Mouse (Mus musculus): Measurements from ENCODE around the gene Serpina5. TPM values are rescaled to one million over a fixed set of nuclear protein-coding genes. Genes with fewer than 3 reads are reported as not detected.

The Serpina5 gene
- total RNA-seq, 2 experiments from 2014 or later: not detected

DNA sequence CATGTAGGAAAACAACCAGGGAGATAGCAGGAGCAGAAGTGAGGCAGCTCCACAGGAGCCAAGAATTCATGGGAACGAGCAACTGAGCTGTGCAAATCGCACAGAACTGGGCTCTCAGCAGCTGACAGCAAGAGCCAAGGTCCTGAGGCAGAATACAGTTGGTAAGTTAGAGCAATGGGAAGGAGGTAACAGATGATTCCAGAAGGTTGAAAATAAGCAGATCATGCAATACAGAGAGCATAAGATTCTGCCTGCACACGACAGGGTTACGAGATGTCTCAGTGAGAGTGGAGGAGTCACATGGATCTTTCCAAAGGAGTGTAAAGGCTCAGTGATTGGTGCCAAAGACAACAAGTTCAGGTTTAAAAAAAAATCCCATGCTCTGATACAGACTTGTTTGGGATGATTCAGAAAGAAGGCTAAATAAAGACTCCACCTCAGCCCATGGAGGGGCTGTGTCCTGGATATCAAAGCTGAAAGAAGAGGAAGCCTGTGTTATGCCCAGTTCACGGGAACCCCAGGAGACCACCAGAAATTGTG lies 24.2 kb downstream of the Serpina5 start:
- no peak for DNase-seq (ENCODE audit: extremely low spot score in 1 of 2, low spot score in 1 of 2)

DNA sequence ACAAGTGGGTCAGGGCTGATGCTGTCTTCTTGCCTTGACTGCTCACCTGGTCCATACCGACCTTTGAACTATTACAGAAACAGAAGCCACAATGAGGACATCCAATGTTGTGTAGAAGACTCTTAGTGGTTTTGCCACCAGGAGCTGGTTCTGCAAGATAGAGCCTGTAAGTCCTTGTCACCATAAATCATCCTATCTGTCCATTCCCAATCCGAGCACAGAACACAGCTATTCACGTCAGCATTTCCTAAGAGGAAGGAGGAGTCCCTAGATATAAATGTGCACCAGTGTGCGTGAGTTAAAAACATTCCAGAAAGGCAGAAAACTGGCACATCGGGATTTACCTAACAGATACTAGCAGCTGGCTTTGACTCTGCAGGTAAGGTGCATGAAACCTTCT lies 26.8 kb downstream of the Serpina5 start, which contains the start of gene Serpina3b:
Gene Serpina3b (plus strand): TSS at position 301 of the 400 bp plus-strand sequence.
- no peak for DNase-seq (ENCODE audit: extremely low spot score in 1 of 2, low spot score in 1 of 2)

DNA sequence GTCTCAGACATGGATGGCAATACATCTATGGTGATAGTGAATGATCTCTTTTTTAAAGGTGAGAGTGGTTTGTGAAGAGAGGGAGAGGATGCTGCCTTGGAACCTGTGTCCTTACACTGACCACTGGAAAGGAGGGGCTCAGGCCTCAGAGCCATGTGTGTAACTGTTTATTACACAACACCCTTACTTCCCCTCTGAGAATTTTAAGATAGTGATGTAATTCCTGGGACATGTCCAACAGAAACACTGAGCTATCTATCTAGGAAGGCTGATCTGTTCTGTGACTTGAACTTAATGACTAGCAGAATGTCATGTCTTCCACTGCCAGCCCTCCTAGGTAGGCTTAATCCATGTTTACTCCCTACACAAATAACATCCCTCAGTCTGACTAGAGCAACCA lies 30.1 kb downstream of the Serpina5 start:
- no peak for DNase-seq (ENCODE audit: extremely low spot score in 1 of 2, low spot score in 1 of 2)

DNA sequence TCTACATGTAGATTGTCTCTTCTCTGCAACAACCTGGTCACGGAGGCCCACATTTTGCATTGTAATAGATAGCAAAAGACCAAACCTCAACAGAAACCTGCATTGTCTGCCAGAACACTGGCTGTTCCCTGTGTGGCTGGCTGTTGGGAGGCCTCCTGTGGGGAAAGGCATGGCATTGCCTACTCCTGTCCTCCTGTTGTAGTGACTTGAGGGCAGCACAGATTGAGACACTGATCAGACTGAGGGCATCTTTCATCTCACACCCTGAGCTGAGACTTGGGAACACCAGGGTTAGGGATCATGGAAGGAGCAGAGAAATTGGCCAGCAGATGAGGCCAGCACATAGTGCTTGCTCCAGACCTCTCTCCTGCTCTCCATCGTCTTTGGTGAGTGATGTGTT lies 37.3 kb downstream of the Serpina5 start:
- DNase-seq (ENCODE audit: extremely low spot score in 1 of 2, low spot score in 1 of 2): no peak

DNA sequence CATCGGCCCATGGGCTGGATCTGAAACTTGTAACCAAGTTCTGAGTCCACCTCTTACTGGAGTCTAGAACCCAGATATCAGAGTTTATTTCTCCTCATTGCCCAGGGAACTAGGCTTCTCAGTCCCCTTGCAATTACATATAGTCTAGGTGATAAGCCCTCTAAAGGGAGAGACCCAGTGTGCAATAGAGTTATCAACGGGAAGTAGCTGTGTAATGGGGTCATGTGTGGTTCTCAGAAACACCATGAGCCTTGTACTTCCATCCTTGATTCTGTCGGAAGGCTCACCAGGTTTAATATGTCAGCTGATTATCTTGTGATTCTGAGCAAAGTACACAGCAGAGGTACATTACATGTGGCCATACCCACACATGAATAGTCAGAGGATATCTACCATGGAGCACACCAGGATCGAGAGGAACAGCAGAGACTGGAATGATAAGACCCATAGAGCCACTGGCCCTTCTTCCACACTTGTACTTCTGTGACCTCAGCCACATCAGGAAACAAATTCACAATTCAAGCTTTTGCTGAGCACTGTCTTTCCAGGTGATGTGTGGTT lies 39.7 kb downstream of the Serpina5 start:
- no peak for DNase-seq (ENCODE audit: extremely low spot score in 1 of 2, low spot score in 1 of 2)

DNA sequence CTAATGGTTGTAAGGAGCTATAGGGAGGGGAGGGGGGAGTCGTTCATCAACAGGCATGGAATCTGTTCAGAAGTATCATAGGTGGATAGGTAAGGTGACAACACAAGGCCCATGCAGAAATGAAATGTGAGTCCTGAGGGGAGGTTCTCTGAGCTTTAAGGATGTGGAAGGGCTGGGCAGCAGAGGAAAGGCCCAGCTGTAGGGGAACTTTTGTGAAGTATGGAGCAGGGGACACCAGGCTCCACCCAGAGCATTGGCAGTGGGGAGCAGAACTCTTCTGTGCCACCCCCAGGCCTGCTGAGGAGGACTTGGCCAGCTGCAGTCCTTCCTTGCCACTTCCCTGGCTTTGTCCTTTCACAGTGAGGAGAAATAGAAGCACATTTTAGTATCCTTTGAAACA lies 40.6 kb downstream of the Serpina5 start:
- DNase-seq (ENCODE audit: extremely low spot score in 1 of 2, low spot score in 1 of 2): no peak

DNA sequence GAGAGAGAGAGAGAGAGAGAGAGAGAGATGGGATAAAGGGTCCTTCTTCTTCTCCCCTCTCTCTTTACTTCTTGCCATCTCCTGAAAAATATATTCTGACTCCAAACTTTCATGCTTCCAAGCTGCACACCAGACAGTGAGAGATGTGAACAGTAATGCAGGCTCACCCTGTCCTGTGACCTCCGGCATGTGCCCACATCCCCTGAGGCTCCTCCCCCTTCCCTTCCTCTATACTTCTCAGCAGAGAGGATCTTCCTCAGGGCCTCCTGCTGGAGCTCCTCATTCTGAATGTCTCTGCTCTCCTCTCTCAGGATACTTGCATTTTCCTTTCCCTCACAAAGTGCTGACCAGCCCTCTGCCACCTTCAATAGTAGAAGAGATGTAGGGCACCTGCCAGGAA lies 41.5 kb downstream of the Serpina5 start:
- DNase-seq (ENCODE audit: extremely low spot score in 1 of 2, low spot score in 1 of 2): no peak

DNA sequence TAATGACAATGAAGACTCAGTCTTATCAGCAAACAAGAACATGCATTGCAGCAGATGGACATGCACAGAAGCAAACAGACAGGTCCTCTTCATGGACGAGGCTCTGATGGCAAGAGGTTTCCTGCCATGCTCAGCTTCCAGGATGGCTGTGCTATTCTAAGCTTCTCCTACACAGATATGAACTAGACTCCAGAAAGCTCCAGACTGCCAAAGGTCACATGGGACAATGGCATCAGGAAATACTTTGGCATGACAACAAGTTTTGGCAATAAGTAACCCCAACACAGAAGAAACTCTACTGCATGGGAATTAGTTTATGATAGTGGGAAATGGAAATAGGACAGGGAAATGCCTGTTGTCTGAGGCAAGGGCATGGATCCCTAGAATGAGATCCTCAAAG lies 42.4 kb downstream of the Serpina5 start:
- DNase-seq (ENCODE audit: extremely low spot score in 1 of 2, low spot score in 1 of 2): no peak

DNA sequence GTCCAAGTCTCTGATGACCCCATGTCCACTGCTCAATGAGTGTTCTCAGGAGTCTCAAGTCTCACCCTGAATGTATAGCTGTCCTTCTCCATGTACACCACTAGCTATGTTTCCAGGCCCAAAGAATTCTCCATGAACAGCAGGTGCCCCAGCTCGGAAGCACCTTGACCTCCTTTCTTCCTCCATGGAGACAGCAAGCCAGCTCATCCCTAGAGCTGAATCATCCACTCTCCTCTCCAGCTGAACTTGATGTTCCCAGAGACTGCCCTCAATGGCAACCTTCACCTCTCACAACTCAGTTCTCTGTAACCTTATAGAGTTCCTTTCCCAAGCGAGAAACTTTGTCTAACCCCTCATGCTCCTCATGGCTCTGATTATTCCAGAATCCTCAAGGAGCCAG lies 44.7 kb downstream of the Serpina5 start:
- no peak for DNase-seq (ENCODE audit: extremely low spot score in 1 of 2, low spot score in 1 of 2)

DNA sequence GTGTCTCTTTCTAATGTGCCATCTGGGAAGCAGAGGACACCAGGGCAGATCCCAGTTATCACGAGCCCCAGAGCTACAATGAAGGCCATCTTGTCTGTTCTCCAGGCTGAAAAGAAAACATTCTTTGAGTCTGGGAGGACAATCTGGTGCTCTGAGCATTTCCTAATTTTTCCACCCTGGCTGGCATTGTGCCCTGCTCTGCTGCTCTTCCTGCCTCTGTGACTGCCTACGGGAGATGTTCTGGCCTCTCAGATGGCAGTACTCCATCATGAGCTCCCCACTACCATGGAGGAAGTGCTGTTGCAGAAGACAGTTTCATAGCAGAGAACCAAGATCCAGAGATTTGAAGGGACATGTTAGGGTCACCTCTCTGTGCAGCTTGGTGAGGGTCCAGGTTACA lies 51.1 kb downstream of the Serpina5 start:
- peak in 1 of 2 experiments; percentile 20 for DNase-seq (ENCODE audit: extremely low spot score in 1 of 2, low spot score in 1 of 2)

DNA sequence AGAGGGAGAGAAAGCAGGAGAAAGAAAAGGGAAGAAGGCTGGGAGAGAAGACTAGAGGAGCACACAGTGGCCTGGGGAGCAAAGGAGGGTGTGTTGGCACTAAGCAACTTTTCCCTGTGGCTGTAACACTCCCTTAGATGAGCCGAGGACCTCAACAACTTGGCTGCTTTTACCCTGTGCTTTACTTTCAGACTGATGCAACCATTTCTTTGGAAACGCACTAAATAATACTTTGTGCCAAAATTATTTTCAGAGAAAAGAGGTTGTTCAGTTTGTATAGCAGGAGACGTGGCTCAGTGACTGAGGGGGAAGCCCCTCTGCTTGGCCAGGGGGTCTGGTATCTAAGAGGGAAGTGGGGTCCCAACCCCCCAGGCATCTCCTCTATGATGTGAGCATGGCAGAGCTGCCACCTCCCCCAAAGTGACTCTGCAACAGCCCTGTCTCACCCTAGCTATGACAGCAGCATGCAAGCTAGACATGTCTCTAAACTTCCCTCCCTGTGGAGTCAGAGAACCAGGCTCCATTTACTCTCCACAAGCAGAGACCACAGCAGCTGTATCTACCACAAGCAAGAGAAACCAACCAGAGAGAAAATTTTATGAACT lies 52.2 kb downstream of the Serpina5 start:
- no peak for DNase-seq (ENCODE audit: extremely low spot score in 1 of 2, low spot score in 1 of 2)

DNA sequence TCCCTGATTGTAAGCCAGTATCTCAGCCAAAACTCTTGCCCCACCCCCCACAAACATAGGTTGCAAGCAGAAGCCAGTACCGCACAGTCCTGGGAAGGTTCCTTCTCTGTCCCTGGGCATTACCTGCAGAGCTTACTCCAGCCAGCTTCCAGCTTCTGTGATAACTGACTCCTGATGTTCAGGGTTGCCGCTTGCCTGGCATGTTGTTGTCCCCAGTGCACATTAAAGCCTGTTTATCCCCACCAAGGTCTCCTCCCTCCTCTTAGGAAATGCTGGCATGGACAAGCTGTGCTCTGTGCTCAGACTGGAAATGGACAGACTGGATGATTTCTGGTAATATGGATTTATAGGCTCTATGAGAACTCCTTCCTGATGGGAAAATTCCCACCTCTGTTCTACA lies 52.7 kb downstream of the Serpina5 start, which contains the start of gene Serpina3c:
Gene Serpina3c (minus strand): TSS at position 215 of the 400 bp plus-strand sequence.
- DNase-seq (ENCODE audit: extremely low spot score in 1 of 2, low spot score in 1 of 2): no peak

Other genes with a start within 250 kb of the Serpina5 start
- not detected for gene Serpina1a, start 237.6 kb upstream of the Serpina5 start, total RNA-seq (2021)
- not detected for gene Serpina1c, start 196.2 kb upstream of the Serpina5 start, total RNA-seq (2021)
- gene Serpina1e, start 142.1 kb upstream of the Serpina5 start, total RNA-seq (2021): not detected
- gene Serpina11, start 111.2 kb upstream of the Serpina5 start, total RNA-seq (2021): not detected
- gene Serpina9, start 87.4 kb upstream of the Serpina5 start, total RNA-seq (2021): under 1 TPM; 0.17 to 0.23 TPM
- not detected for gene Serpina12, start 56.7 kb upstream of the Serpina5 start, total RNA-seq (2021)
- gene Serpina3a, start 11.6 kb downstream of the Serpina5 start, total RNA-seq (2021): not detected
- not detected for gene Serpina3b, start 26.9 kb downstream of the Serpina5 start, total RNA-seq (2021)
- under 1 TPM; 0.26 to 0.49 TPM for gene Serpina3c, start 52.8 kb downstream of the Serpina5 start, total RNA-seq (2021)
- not detected for gene Serpina3f, start 113.4 kb downstream of the Serpina5 start, total RNA-seq (2021)
- 1 to 10 TPM in 1 of 2 experiments, not detected in 1; 2.7 TPM for gene Serpina3g, start 135.1 kb downstream of the Serpina5 start, total RNA-seq (2021)
- gene Serpina3i, start 162.0 kb downstream of the Serpina5 start, total RNA-seq (2021): 1 to 10 TPM; 1.1 to 1.5 TPM
- gene Serpina3j, start 213.4 kb downstream of the Serpina5 start, total RNA-seq (2021): not detected
- gene Serpina3k, start 237.4 kb downstream of the Serpina5 start, total RNA-seq (2021): not detected
- under 1 TPM; 0.49 to 0.52 TPM for gene Serpina3m, start 237.4 kb downstream of the Serpina5 start, total RNA-seq (2021)